Mouse (Mus musculus) left cerebral cortex, postnatal 4 days (tissue): ENCODE results near the gene Mgl2. TPM values are rescaled to one million over a fixed set of nuclear protein-coding genes. Genes with fewer than 3 reads are reported as not detected.
"Not testable (repeated sequence)": the region's sequence is repeated elsewhere in the genome, so short reads cannot be mapped to it uniquely, and the experiment has no call there.

Source experiments
- DNase-seq: peaks from one replicate; pipeline ENCODE4 v3.0.0-alpha.2; 2022
- intact Hi-C: fragments of 180-260 bp; cut with DNase I; formaldehyde crosslinking; loops from one replicate; pipeline ENCODE4 v1.15.1; 2025
- total RNA-seq, 2 experiments: library from RNA; stranded (reverse); gene quantifications; 2 replicates each; pipeline ENCODE4 v1.2.3; 2021

Mgl2 gene
- total RNA-seq, 2 experiments from 2014 or later, result 0.30 to 0.95 TPM

DNA sequence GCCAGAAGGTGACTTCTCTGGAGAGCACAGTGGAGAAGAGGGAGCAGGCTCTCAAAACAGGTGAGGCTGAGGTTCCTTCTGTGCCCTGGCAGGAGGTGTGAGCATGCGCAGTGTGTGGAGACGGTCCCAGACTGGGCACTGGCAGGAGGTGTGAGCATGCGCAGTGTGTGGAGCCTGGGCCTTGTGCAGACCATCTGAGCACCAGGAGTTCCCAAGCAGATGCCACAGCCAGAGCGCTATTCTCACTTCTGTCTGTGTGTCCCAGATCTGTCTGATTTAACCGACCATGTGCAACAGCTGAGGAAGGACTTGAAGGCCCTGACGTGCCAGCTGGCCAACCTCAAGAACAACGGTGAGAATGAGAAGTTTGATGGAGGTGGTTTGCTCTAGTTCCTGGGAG, 39.3 kb downstream of the Mgl2 start:
- intact Hi-C loops, result not testable (repeated sequence)
- peak; percentile 42 for DNase-seq

DNA sequence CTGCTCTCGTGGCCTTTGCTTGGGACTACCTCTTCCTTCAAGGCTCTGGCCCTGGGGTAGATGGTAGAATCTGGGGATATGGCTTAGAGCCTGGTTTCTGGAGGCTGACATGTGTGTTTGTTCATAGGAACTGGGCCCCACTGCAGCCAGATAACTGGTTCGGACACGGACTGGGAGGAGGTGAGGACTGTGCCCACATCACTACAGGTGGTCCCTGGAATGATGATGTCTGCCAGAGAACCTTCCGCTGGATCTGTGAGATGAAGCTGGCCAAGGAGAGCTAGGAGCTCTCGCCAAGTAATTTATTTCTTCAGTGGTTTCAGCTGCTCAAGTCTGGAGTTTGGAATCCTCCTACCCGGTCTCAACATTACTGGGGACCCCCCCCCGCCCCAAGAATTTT, 40.2 kb downstream of the Mgl2 start:
- intact Hi-C loops, result no loop called here
- DNase-seq, result peak; percentile 84

DNA sequence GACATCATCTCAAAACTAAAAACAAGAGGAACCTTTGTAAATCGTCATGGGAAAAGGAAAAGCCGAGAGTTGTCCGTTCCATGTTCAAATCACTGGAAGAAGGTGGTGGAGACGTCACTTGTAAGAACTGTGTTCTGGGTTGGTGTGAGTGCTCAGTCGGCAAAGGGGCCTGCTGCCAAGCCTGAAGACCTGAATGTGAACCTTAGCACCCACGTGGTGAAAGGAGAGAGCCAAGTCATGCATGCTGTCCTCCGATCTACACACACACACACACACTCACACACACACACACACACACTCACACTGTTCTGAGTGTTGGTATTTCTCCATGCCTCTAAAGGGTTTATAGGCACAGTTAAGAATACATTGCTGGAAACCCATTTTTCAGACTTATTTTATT, 41.1 kb downstream of the Mgl2 start:
- intact Hi-C loops, result no loop called here
- no peak for DNase-seq

DNA sequence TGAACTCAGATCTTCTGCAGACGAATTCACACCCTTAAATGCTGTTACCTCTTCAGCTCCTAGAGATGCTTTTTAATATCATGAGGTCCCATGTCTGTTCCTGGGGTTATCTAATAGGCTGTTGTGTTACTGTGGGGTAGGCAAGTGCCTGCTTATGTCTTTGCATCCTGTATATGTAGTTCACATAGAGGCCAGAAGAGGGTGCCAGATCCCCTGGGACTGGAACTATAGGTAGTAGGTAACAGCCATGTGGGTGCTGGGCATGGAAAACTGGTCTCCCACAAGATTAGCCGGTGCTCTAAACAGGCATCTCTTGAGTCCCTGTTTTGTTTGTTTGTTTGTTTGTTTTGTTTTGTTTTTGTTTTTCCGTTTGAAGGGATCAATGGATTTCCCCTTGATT, 41.7 kb downstream of the Mgl2 start:
- intact Hi-C loops, result no loop called here

DNA sequence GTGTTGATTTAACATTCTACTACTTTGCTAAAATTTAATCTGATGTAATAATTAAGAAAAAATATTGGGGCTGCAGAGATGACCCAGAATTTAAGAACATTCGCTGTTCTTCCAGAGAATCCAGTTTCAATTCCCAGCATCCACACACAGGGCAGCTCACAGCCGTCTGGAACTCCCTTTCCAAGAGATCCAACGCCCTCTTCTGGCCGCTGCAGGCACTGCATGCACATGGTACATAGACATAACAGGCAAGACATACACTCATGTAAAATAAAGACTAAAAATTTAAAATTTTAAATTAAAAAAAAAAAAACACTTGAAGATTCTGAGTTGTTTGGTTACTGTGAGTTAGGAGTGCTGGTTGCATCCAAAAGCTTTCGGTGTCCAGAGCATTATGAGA, 42.2 kb downstream of the Mgl2 start:
- DNase-seq, result peak; percentile 28
- intact Hi-C loops, result no loop called here

More for the DNA sequence above, 41.7 kb downstream of the Mgl2 start:
- DNase-seq, result no peak

DNA sequence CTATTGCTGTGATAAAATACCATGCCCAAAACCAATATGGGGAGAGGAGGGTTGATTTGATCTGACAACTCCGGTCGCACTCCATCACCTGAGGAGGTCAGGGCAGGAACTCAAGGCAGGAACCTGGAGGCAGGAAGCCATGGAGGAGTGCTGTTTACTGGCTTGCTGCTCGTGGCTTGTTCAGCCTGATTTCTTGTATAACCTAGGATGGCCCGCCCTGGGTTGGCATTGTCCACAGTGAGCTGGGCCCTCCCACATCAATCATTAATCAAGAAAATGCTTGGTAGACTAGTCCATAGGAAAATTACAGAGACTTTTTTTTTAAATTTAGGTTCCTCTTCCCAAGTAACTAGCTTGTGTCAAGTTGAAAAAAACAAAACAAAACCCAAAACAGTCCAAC, 44.4 kb downstream of the Mgl2 start:
- DNase-seq, result no peak
- intact Hi-C loops, result no loop called here

DNA sequence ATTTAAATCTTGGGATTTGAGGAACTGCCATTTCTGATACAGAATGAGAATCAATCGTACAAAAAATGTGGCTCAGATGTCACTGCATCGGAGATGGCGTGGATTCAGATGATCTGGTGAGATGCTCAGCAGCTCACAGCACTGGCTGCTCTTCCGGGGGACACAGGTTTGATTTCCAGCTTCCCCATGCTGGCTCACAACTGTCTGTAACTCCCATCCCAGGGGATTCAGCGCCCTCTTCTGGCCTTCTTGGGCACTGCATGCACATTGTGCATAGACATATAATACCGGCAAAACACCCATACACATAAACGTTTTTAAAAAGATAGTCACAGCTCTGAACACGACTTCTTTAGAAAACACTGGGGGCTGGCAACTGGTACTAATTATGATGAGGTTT, 47.5 kb downstream of the Mgl2 start:
- intact Hi-C loops, result no loop called here
- no peak for DNase-seq

DNA sequence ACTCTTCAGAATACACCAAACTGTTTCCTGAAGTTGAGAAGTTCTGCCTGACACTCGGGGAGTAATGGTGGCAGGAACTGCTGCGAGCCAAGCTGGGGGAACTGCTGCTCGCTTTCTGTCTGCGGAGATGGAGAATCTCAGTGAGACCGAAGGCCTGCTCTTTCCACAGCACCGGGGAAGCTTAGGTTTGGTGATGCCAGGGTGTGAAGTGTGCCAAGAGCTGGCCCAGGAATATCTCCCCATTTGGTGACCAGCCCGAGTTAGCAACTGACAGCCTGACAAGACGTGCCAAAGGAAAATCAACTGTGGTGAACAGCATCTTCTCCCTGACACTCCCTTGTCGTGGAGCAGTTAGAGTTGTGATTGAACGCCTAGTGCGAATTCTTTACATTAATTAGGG, 48.2 kb downstream of the Mgl2 start:
- peak; percentile 36 for DNase-seq
- intact Hi-C loops, result no loop called here

DNA sequence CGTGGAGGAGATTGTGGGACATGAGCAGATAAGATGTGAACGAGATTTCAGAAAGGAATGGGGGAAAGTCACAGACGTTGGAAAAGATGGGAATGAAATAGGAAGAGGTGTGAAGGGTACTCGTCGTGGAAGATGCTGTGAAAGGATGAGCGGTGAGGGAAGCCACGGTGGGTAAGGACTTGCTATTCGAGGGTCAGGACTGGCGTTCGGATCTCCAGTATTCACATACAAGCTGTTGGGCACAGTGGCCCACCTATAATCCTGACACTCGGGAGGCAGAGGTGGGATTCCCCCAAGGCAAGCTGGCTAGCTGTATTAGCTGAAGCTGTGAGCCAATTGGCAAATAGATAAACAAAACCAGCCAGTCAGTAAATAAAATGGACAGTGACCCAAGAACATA, 48.6 kb downstream of the Mgl2 start:
- DNase-seq, result no peak
- intact Hi-C loops, result no loop called here

DNA sequence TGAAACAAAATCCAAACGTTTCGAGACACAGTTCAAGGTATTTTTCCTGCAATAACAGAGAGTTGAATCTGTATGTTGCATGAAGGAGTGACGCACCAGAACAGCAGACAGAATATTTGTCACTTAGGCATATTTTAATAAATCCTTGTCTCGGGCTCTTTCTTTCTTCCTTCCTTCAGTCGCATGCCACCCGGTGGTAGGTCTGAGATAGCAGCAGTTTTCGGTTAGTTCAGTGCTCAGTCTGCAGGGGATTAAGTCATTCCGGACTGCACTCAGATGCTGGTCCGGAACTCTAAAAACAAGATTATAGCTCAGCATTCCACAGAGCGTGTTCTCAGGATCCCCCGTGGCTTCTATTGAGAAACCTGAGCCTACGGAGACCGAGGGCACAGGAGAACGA, 49.3 kb downstream of the Mgl2 start:
- intact Hi-C loops, result no loop called here
- DNase-seq, result peak; percentile 34

DNA sequence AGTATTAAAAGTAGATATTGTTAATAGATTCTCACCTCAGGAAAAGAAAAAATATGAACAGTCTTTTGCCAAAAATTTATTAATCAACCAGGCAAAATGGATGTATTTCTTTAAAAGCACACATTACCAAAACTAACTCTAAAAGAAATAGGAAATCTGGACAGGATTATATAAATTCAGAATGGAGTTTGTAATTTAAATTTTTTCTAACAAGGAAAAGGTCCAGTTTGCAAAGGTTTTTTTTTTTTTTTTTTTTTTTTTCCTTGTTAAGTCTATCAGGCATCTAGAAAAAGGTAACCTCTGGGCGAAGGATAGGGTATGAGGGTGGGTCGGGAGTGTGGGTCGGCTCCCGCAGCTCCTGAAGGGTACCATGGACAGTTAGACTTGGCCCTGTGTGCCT, 50.4 kb downstream of the Mgl2 start:
- DNase-seq, result no peak
- intact Hi-C loops, result loop anchor here (2.0 kb wide), 1 partner anchor 104 kb away; no protein-coding TSS in a partner anchor

DNA sequence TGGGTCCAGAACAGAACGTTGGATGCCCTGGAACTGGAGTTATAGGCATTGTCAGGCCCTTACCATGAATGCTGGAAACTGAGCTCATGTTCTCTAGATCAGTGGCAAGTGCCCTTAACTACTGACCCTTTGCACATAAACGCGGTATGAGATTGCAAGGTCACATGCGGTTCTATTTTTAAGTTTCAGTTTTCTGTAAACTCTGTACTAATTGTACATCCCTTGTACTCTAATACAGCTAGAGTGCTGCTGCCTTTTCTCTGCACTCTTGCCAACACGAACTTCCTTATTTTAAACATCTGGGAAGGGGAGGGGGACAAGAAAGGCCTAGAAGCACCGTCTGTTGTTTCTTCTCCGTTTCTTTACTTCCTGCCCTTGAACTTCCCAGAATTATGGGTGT, 55.0 kb downstream of the Mgl2 start:
- intact Hi-C loops, result no loop called here
- no peak for DNase-seq

Other genes with a start within 250 kb of the Mgl2 start
- 1 to 10 TPM in 1 of 2 experiments, under 1 TPM in 1; 0.38 to 1.0 TPM for gene Kctd11, start 248.9 kb upstream of the Mgl2 start, total RNA-seq
- under 1 TPM; 0.50 to 0.72 TPM for gene Acap1, start 234.8 kb upstream of the Mgl2 start, total RNA-seq
- gene 2810408A11Rik, start 229.3 kb upstream of the Mgl2 start, total RNA-seq, result 10 to 100 TPM in 1 of 2 experiments, 1 to 10 TPM in 1; 8.3 to 10.7 TPM
- gene Neurl4, start 229.3 kb upstream of the Mgl2 start, total RNA-seq, result 100 to 1,000 TPM; 157 to 165 TPM
- gene Gps2, start 216.4 kb upstream of the Mgl2 start, total RNA-seq, result 10 to 100 TPM; 37.8 to 38.3 TPM
- 100 to 1,000 TPM; 539 to 555 TPM for gene Eif5a, start 208.4 kb upstream of the Mgl2 start, total RNA-seq
- gene Ybx2, start 194.5 kb upstream of the Mgl2 start, total RNA-seq, result 10 to 100 TPM; 16.1 to 23.5 TPM
- 1 to 10 TPM; 1.7 to 3.2 TPM for gene Slc2a4, start 182.1 kb upstream of the Mgl2 start, total RNA-seq
- not detected for gene Cldn7, start 165.6 kb upstream of the Mgl2 start, total RNA-seq
- 100 to 1,000 TPM in 1 of 2 experiments, 10 to 100 TPM in 1; 89.3 to 102 TPM for gene Ctdnep1, start 149.2 kb upstream of the Mgl2 start, total RNA-seq
- gene Elp5, start 147.8 kb upstream of the Mgl2 start, total RNA-seq, result 100 to 1,000 TPM; 112 to 116 TPM
- gene Gabarap, start 139.2 kb upstream of the Mgl2 start, total RNA-seq, result 100 to 1,000 TPM; 303 to 307 TPM
- 10 to 100 TPM; 46.2 to 48.7 TPM for gene Phf23, start 134.6 kb upstream of the Mgl2 start, total RNA-seq
- gene Dvl2, start 129.7 kb upstream of the Mgl2 start, total RNA-seq, result 10 to 100 TPM; 38.8 to 40.1 TPM
- gene Acadvl, start 114.9 kb upstream of the Mgl2 start, total RNA-seq, result 10 to 100 TPM; 44.8 to 45.0 TPM
- gene Dlg4, start 113.4 kb upstream of the Mgl2 start, total RNA-seq, result 100 to 1,000 TPM; 496 to 497 TPM
- 1 to 10 TPM; 3.7 to 3.9 TPM for gene Asgr1, start 76.2 kb upstream of the Mgl2 start, total RNA-seq
- not detected for gene Asgr2, start 37.7 kb upstream of the Mgl2 start, total RNA-seq
- 1 to 10 TPM; 1.3 to 2.9 TPM for gene Clec10a, start 25.9 kb downstream of the Mgl2 start, total RNA-seq
- gene Slc16a11, start 82.4 kb downstream of the Mgl2 start, total RNA-seq, result 10 to 100 TPM; 16.8 to 26.8 TPM
- 10 to 100 TPM; 14.8 to 15.2 TPM for gene Slc16a13, start 90.7 kb downstream of the Mgl2 start, total RNA-seq
- gene Bcl6b, start 99.5 kb downstream of the Mgl2 start, total RNA-seq, result 1 to 10 TPM; 9.1 to 9.3 TPM
- gene 0610010K14Rik, start 107.6 kb downstream of the Mgl2 start, total RNA-seq, result 10 to 100 TPM; 64.2 to 73.1 TPM
- 1 to 10 TPM; 8.5 to 8.6 TPM for gene Gm21988, start 109.5 kb downstream of the Mgl2 start, total RNA-seq
- gene Rnasek, start 109.5 kb downstream of the Mgl2 start, total RNA-seq, result 100 to 1,000 TPM; 180 to 182 TPM
- under 1 TPM; 0.18 to 0.40 TPM for gene Alox12, start 125.0 kb downstream of the Mgl2 start, total RNA-seq
- gene Alox12e, start 192.3 kb downstream of the Mgl2 start, total RNA-seq, result under 1 TPM; 0.26 to 0.42 TPM
- not detected for gene Alox15, start 221.7 kb downstream of the Mgl2 start, total RNA-seq